Mouse (Mus musculus) testis, adult 2 months (tissue): ENCODE data around the gene Hint2.

ENCODE experiments used
- CTCF ChIP-seq: fragments of 200-500 bp; IDR thresholded peaks from 2 replicates; pipeline ENCODE4 v1.5.1; 2012; ENCODE audit warnings: low read depth, mild to moderate bottlenecking, inconsistent platforms, low read length, moderate library complexity; ENCODE audit not compliant: control insufficient read depth, insufficient read depth, insufficient replicate concordance
- POLR2A ChIP-seq: fragments of 200-500 bp; IDR thresholded peaks from 2 replicates; pipeline ENCODE4 v1.6.1; 2012; ENCODE audit warnings: low read depth, mild to moderate bottlenecking, inconsistent platforms, low read length, moderate library complexity; ENCODE audit not compliant: control insufficient read depth

- no peak for TF ChIP-seq CTCF
- no peak for TF ChIP-seq POLR2A
These were observed 17.4 kb upstream of the Hint2 start for GRCm38 (mm10) chr4:43673703-43674102.
